Mouse (Mus musculus) brain, embryonic 14.5 days (tissue): Measurements from ENCODE around the gene Ifnl3.

Experiments used
- CTCF ChIP-seq: fragments of 200-500 bp; IDR thresholded peaks from 2 replicates; pipeline ENCODE4 v1.5.1; 2012; ENCODE audit warnings: inconsistent platforms, mild to moderate bottlenecking, moderate library complexity, borderline replicate concordance; ENCODE audit not compliant: insufficient read depth, insufficient read length; ENCODE audit errors: extremely low read depth
- POLR2A ChIP-seq: fragments of 200-500 bp; IDR thresholded peaks from 2 replicates; pipeline ENCODE4 v1.6.1; 2012; ENCODE audit warnings: mild to moderate bottlenecking, inconsistent platforms, borderline replicate concordance; ENCODE audit not compliant: poor library complexity, insufficient read depth, insufficient read length, severe bottlenecking; ENCODE audit errors: extremely low read depth

DNA sequence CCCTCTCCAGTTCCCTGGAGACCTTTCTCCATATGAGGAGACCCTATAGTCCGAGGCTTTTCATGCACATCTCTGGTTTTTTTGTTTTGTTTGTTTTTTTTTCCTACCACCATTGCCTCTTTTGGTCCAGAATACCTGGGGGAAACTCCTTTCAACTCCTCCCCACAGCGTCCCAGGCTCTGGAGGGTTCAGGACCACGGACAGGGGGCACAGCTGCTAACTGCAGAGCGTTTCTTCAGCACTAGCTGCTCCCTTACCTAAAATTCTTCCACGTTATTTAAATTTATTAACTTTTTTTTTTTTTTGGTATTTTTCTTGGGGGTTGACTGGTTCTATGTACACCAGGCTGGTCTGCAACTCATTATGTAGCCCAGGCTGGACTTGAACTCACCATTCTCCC lies 17.1 kb upstream of the Ifnl3 start:
- TF ChIP-seq POLR2A (no peak), CTCF (no peak)
